Mouse (Mus musculus): Measurements from ENCODE around the gene Rpl6.
A peak's percentile ranks its signal among the peaks of the same experiment; 100 is the strongest.
"Not testable (repeated sequence)": the region's sequence is repeated elsewhere in the genome, so short reads cannot be mapped to it uniquely, and the experiment has no call there.

Gene Rpl6

GRCm38 (mm10) chr5:121197337-121197736 is 6.9 kb upstream of the Rpl6 start:
- DNase-seq = no peak

GRCm38 (mm10) chr5:121198376-121198775 is 5.9 kb upstream of the Rpl6 start:
- no peak for DNase-seq

- no peak for DNase-seq
These were observed 2.5 kb upstream of the Rpl6 start for GRCm38 (mm10) chr5:121201739-121202138.

GRCm38 (mm10) chr5:121202467-121202866 is 1.8 kb upstream of the Rpl6 start:
- DNase-seq = no peak

GRCm38 (mm10) chr5:121205537-121206130 is 1.4 kb downstream of the Rpl6 start:
- DNase-seq = not testable (repeated sequence)

GRCm38 (mm10) chr5:121206540-121206939 is 2.3 kb downstream of the Rpl6 start:
- DNase-seq = no peak

- no peak for DNase-seq
These were observed 2.7 kb downstream of the Rpl6 start for GRCm38 (mm10) chr5:121206984-121207383.

GRCm38 (mm10) chr5:121209755-121210600 is 5.7 kb downstream of the Rpl6 start:
- DNase-seq = no peak

GRCm38 (mm10) chr5:121210601-121210924 is 6.3 kb downstream of the Rpl6 start:
- DNase-seq = no peak

- no peak for DNase-seq
These were observed 7.8 kb downstream of the Rpl6 start for GRCm38 (mm10) chr5:121212108-121212507.

GRCm38 (mm10) chr5:121214707-121215106 is 10.4 kb downstream of the Rpl6 start:
- DNase-seq = no peak

- peak; percentile 71 for DNase-seq
These were observed 11.3 kb downstream of the Rpl6 start for GRCm38 (mm10) chr5:121215380-121216125.

GRCm38 (mm10) chr5:121216126-121216446 is 11.8 kb downstream of the Rpl6 start:
- no peak for DNase-seq

- not testable (repeated sequence) for DNase-seq
These were observed 12.5 kb downstream of the Rpl6 start for GRCm38 (mm10) chr5:121216584-121217312.

- DNase-seq = no peak
These were observed 13.0 kb downstream of the Rpl6 start for GRCm38 (mm10) chr5:121217313-121217634.

GRCm38 (mm10) chr5:121219190-121219589 is 14.9 kb downstream of the Rpl6 start:
- no peak for DNase-seq

GRCm38 (mm10) chr5:121219980-121220731 is 15.9 kb downstream of the Rpl6 start, which contains the start of gene Hectd4:
TSS of gene Hectd4 (plus strand) at chr5:121220219.
- peak; percentile 95 for DNase-seq

- DNase-seq = peak; percentile 42
These were observed 16.5 kb downstream of the Rpl6 start for GRCm38 (mm10) chr5:121220732-121221301.

- no peak for DNase-seq
These were observed 17.1 kb downstream of the Rpl6 start for GRCm38 (mm10) chr5:121221328-121221850.

GRCm38 (mm10) chr5:121224020-121224419 is 19.7 kb downstream of the Rpl6 start:
- DNase-seq = not testable (repeated sequence)

GRCm38 (mm10) chr5:121224856-121225255 is 20.6 kb downstream of the Rpl6 start:
- DNase-seq = no peak

GRCm38 (mm10) chr5:121225854-121226253 is 21.6 kb downstream of the Rpl6 start:
- no peak for DNase-seq

Data from cerebellum, adult 11 months (tissue).